Mouse (Mus musculus): ENCODE data around the gene Proser1. TPM values are rescaled to one million over a fixed set of nuclear protein-coding genes. Genes with fewer than 3 reads are reported as not detected.

Gene Proser1
- polyA plus RNA-seq, 1 experiment: 14.8 TPM

DNA sequence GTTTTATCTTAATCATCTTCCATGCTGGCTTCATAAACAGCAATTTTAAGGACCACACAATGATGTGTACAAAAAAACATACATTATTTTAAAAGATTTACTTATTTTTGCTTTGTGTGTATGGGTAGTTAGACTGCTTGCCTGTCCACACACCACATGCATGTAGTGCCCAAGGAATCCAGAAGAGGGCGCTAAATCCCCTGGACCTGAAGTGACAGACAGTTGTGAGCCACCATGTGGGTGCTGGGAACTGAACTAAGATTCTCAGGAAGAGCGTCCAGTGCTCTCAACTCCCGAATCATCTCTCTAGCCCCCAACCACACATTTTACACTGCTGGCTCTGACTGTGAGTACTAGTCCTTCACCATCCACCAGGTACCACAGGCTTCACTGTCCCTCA is 28.9 kb upstream of the Proser1 start:
- H3K27ac ChIP-seq (ENCODE audit: insufficient read depth, low read depth, low read length): no peak overlapping the region
- H3K36me3 ChIP-seq (ENCODE audit: control insufficient read depth, insufficient read depth, low read length): no peaks in the 10 kb centered on the region
- no peak overlapping the region for H3K4me3 ChIP-seq (ENCODE audit: insufficient read depth, low read depth, low read length)
- no peaks in the 10 kb centered on the region for H3K4me1 ChIP-seq (ENCODE audit: control insufficient read depth, insufficient read depth, low read length)
- no peak for DNase-seq
- TF ChIP-seq CTCF (conservative IDR thresholded peaks at IDR 0.05; ENCODE audit: insufficient read depth, insufficient read length, low read depth, low read length) (peak; percentile 26; the same call in 1 of the 2 replicates), POLR2A (IDR thresholded peaks at IDR 0.05; ENCODE audit: low read depth, low read length) (no peak)
- H3K27me3 ChIP-seq (replicated peaks; ENCODE audit: control insufficient read depth, insufficient read depth, low read length): no peaks in the 10 kb centered on the region
- WGBS: 83% methylated on average over 3 of the region's 3 CpGs

DNA sequence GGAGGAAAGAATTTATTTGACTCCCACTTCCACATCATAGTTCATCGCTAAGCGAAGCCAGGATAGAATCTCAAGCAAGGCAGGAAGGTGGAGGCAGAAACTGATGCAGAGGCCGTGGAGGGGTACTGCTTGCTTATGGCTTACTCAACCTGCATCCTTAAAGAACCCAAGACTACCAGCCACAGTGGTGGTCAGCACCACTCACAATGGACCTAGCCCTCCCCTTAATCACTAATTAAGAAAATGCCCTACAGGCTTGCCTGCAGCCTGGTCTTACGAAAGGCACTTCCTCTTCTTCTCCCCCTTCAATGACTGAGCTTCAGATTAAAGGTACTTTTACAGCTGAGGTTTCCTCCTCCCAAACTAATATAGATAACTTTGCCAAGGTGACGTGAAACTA is 26.9 kb upstream of the Proser1 start:
- H3K36me3 ChIP-seq (ENCODE audit: control insufficient read depth, insufficient read depth, low read length): no peaks in the 10 kb centered on the region
- WGBS: 54% methylated on average over 5 of the region's 5 CpGs
- no peak for TF ChIP-seq CTCF (conservative IDR thresholded peaks at IDR 0.05; ENCODE audit: insufficient read depth, insufficient read length, low read depth, low read length)
- no peak overlapping the region for H3K4me3 ChIP-seq (ENCODE audit: insufficient read depth, low read depth, low read length)
- DNase-seq: no peak
- no peak overlapping the region for H3K27ac ChIP-seq (ENCODE audit: insufficient read depth, low read depth, low read length)
- H3K27me3 ChIP-seq (replicated peaks; ENCODE audit: control insufficient read depth, insufficient read depth, low read length): no peaks in the 10 kb centered on the region
- H3K4me1 ChIP-seq (ENCODE audit: control insufficient read depth, insufficient read depth, low read length): no peaks in the 10 kb centered on the region

DNA sequence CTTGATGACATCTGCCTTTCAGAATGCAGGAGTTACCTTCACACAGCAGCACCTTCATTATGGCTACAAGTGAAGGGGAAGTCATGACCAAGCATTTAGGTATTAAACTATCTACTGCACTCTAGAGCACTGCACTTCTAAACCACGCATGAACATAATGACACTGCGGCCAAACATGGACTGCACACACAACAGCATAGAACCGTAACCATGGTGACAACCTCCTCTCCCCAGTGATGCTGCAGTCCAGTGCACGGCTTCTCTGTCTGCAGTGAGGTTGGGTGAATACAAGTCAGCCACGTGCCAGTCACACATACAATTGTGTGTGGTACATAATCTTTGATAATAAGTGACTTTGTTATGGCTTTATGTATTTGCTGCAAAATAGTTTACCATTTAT is 17.9 kb upstream of the Proser1 start:
- no peak for TF ChIP-seq CTCF (conservative IDR thresholded peaks at IDR 0.05; ENCODE audit: insufficient read depth, insufficient read length, low read depth, low read length)
- no peak for TF ChIP-seq POLR2A (IDR thresholded peaks at IDR 0.05; ENCODE audit: low read depth, low read length)
- H3K4me1 ChIP-seq (ENCODE audit: control insufficient read depth, insufficient read depth, low read length): no peaks in the 10 kb centered on the region
- no peak overlapping the region for H3K4me3 ChIP-seq (ENCODE audit: insufficient read depth, low read depth, low read length)
- H3K36me3 ChIP-seq (ENCODE audit: control insufficient read depth, insufficient read depth, low read length): peaks cover 2% of the 10 kb centered on the region; the same call in 1 of the 2 replicates
- no peak overlapping the region for H3K27ac ChIP-seq (ENCODE audit: insufficient read depth, low read depth, low read length)
- no peak for DNase-seq
- no peaks in the 10 kb centered on the region for H3K27me3 ChIP-seq (replicated peaks; ENCODE audit: control insufficient read depth, insufficient read depth, low read length)
- WGBS: 87% methylated on average over 5 of the region's 5 CpGs

DNA sequence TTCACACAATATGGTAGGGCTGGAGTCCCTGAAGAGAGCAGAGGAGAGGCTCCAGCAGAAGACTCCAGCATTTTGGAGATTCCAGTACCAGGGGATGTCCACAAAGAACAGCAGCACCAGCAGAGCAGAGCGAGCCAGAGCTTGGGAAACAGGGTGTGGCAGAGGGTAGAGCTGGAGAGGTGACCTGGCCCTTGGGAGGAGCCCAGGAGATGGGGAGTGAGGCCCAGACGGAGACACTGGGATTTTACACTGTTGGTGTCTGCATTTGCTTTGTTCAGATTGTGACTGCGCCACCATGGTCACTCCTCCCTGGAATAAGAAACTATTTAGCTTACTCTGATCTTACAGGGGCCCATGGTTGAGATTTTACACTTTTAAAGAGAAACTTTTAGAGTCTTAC is 16.7 kb upstream of the Proser1 start:
- H3K4me3 ChIP-seq (ENCODE audit: insufficient read depth, low read depth, low read length): no peak overlapping the region
- TF ChIP-seq POLR2A (IDR thresholded peaks at IDR 0.05; ENCODE audit: low read depth, low read length) (no peak), CTCF (conservative IDR thresholded peaks at IDR 0.05; ENCODE audit: insufficient read depth, insufficient read length, low read depth, low read length) (no peak)
- 96% methylated on average over 3 of the region's 3 CpGs for WGBS
- H3K27ac ChIP-seq (ENCODE audit: insufficient read depth, low read depth, low read length): no peak overlapping the region
- no peaks in the 10 kb centered on the region for H3K27me3 ChIP-seq (replicated peaks; ENCODE audit: control insufficient read depth, insufficient read depth, low read length)
- H3K4me1 ChIP-seq (ENCODE audit: control insufficient read depth, insufficient read depth, low read length): no peaks in the 10 kb centered on the region
- peaks cover 2% of the 10 kb centered on the region; the same call in 1 of the 2 replicates for H3K36me3 ChIP-seq (ENCODE audit: control insufficient read depth, insufficient read depth, low read length)
- no peak for DNase-seq

GRCm38 (mm10) chr3:53448208-53448607 is 15.3 kb upstream of the Proser1 start:
- no peak overlapping the region for H3K4me3 ChIP-seq (ENCODE audit: insufficient read depth, low read depth, low read length)
- DNase-seq: peak; percentile 86
- TF ChIP-seq CTCF (conservative IDR thresholded peaks at IDR 0.05; ENCODE audit: insufficient read depth, insufficient read length, low read depth, low read length): peak; percentile 41
- no peak for TF ChIP-seq POLR2A (IDR thresholded peaks at IDR 0.05; ENCODE audit: low read depth, low read length)
- no peak overlapping the region for H3K27ac ChIP-seq (ENCODE audit: insufficient read depth, low read depth, low read length)
- no peaks in the 10 kb centered on the region for H3K4me1 ChIP-seq (ENCODE audit: control insufficient read depth, insufficient read depth, low read length)
- 16% methylated on average over 2 of the region's 2 CpGs for WGBS
- H3K27me3 ChIP-seq (replicated peaks; ENCODE audit: control insufficient read depth, insufficient read depth, low read length): no peaks in the 10 kb centered on the region
- H3K36me3 ChIP-seq (ENCODE audit: control insufficient read depth, insufficient read depth, low read length): peaks cover 2% of the 10 kb centered on the region; the same call in 1 of the 2 replicates

GRCm38 (mm10) chr3:53450666-53451065 is 12.8 kb upstream of the Proser1 start:
- Histone ChIP-seq H3K36me3 (ENCODE audit: control insufficient read depth, insufficient read depth, low read length) (peaks cover 2% of the 10 kb centered on the region; the same call in 1 of the 2 replicates), H3K4me3 (ENCODE audit: insufficient read depth, low read depth, low read length) (no peak overlapping the region), H3K27ac (ENCODE audit: insufficient read depth, low read depth, low read length) (no peak overlapping the region), H3K27me3 (replicated peaks; ENCODE audit: control insufficient read depth, insufficient read depth, low read length) (no peaks in the 10 kb centered on the region), H3K4me1 (ENCODE audit: control insufficient read depth, insufficient read depth, low read length) (no peaks in the 10 kb centered on the region)
- no peak for DNase-seq
- TF ChIP-seq CTCF (conservative IDR thresholded peaks at IDR 0.05; ENCODE audit: insufficient read depth, insufficient read length, low read depth, low read length) (no peak), POLR2A (IDR thresholded peaks at IDR 0.05; ENCODE audit: low read depth, low read length) (no peak)
- 88% methylated on average over 11 of the region's 11 CpGs for WGBS

- no peak for DNase-seq
- H3K36me3 ChIP-seq (ENCODE audit: control insufficient read depth, insufficient read depth, low read length): peaks cover 2% of the 10 kb centered on the region; the same call in 1 of the 2 replicates
- TF ChIP-seq CTCF (conservative IDR thresholded peaks at IDR 0.05; ENCODE audit: insufficient read depth, insufficient read length, low read depth, low read length) (no peak), POLR2A (IDR thresholded peaks at IDR 0.05; ENCODE audit: low read depth, low read length) (no peak)
- H3K27me3 ChIP-seq (replicated peaks; ENCODE audit: control insufficient read depth, insufficient read depth, low read length): no peaks in the 10 kb centered on the region
- no peaks in the 10 kb centered on the region for H3K4me1 ChIP-seq (ENCODE audit: control insufficient read depth, insufficient read depth, low read length)
- WGBS: 90% methylated on average over 10 of the region's 10 CpGs
- no peak overlapping the region for H3K4me3 ChIP-seq (ENCODE audit: insufficient read depth, low read depth, low read length)
- no peak overlapping the region for H3K27ac ChIP-seq (ENCODE audit: insufficient read depth, low read depth, low read length)
Observed at GRCm38 (mm10) chr3:53452351-53452750, 11.1 kb upstream of the Proser1 start.

Data from kidney, adult 2 months (tissue).